Mouse (Mus musculus) midbrain, embryonic 16.5 days (tissue): ENCODE results near the gene Tasp1. TPM values are rescaled to one million over a fixed set of nuclear protein-coding genes. Genes with fewer than 3 reads are reported as not detected.

ENCODE experiments used
- ATAC-seq: fragments of 200-750 bp; cut with Nextera tagmentation; 2 replicates; pipeline ENCODE4 v1.8.0; 2017; ENCODE audit warnings: moderate TSS enrichment
- H3K27ac ChIP-seq: fragments of 300-500 bp; sonication (generic); 2 replicates; pipeline ENCODE4 v1.5.1; 2014; ENCODE audit warnings: mild to moderate bottlenecking, low read length, mixed read lengths
- H3K27me3 ChIP-seq: fragments of 300-500 bp; sonication (generic); 2 replicates; pipeline ENCODE4 v1.6.1; 2014; ENCODE audit warnings: low read depth, low read length, mixed read lengths; ENCODE audit not compliant: control insufficient read depth, insufficient read depth
- H3K36me3 ChIP-seq: fragments of 300-500 bp; sonication (generic); 2 replicates; pipeline ENCODE4 v1.6.1; 2014; ENCODE audit warnings: mild to moderate bottlenecking, low read length, moderate library complexity, mixed read lengths; ENCODE audit not compliant: control insufficient read depth, insufficient read depth
- H3K4me1 ChIP-seq: fragments of 300-500 bp; sonication (generic); 2 replicates; pipeline ENCODE4 v1.6.1; 2014; ENCODE audit warnings: mild to moderate bottlenecking, low read length, mixed read lengths; ENCODE audit not compliant: control insufficient read depth, insufficient read depth
- H3K4me2 ChIP-seq: fragments of 300-500 bp; sonication (generic); 2 replicates; pipeline ENCODE4 v1.6.1; 2014; ENCODE audit warnings: mild to moderate bottlenecking, low read length, mixed read lengths
- H3K4me3 ChIP-seq: fragments of 300-500 bp; sonication (generic); 2 replicates; pipeline ENCODE4 v1.5.1; 2014; ENCODE audit warnings: low read depth, mild to moderate bottlenecking, low read length, moderate library complexity, mixed read lengths
- H3K9ac ChIP-seq: fragments of 300-500 bp; sonication (generic); 2 replicates; pipeline ENCODE4 v1.6.1; 2014; ENCODE audit warnings: low read depth, low read length, mixed read lengths
- H3K9me3 ChIP-seq: fragments of 300-500 bp; sonication (generic); replicated peaks from 2 replicates; pipeline ENCODE4 v1.6.1; 2014; ENCODE audit warnings: mild to moderate bottlenecking, low read length, mixed read lengths; ENCODE audit not compliant: control insufficient read depth, poor library complexity, severe bottlenecking
- WGBS: fragments of 180-500 bp; shearing (Covaris S2); extraction: QIAGEN DNeasy Blood & Tissue Kit; methylation state at CpG from one replicate; pipeline ENCODE4 v1.1.7; 2014; 5-methylcytosine and 5-hydroxymethylcytosine counted together
- polyA plus RNA-seq: library from polyadenylated mRNA; unstranded; fragments of >200 nt; fragmentation: Nextera tagmentation; extraction: Ambion mirVana; gene quantifications from 2 replicates; pipeline ENCODE4 v1.2.1, GENCODE M21; 2015

The Tasp1 gene
- polyA plus RNA-seq, 1 experiment from 2014 or later = 24.4 TPM

DNA sequence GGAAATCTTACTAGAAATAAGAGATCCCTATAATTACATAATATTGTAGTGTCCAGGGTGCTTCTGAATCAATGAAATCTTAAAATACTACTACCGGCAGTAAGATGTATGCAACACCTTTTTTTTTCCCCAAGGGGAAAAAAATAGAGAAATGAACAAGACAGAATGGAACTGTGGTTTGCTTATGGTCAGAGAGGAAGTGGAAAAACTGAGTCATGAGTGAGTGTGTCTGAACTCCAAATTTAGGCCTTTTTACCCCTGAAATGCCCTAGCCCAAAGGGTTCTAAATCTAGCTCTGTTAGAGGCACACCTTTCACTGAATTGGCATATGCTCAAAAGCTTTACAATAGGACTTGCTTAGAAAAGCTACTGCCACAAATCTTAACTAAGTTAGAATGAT lies 225.2 kb downstream of the Tasp1 start:
- WGBS = 67% methylated on average over 1 of the region's 1 CpGs
- Histone ChIP-seq H3K27ac (no peak overlapping the region), H3K9me3 (no peaks in the 10 kb centered on the region), H3K9ac (no peak overlapping the region), H3K27me3 (no peaks in the 10 kb centered on the region), H3K36me3 (no peaks in the 10 kb centered on the region), H3K4me3 (no peak overlapping the region), H3K4me2 (no peak overlapping the region), H3K4me1 (no peaks in the 10 kb centered on the region)
- no peak for ATAC-seq

DNA sequence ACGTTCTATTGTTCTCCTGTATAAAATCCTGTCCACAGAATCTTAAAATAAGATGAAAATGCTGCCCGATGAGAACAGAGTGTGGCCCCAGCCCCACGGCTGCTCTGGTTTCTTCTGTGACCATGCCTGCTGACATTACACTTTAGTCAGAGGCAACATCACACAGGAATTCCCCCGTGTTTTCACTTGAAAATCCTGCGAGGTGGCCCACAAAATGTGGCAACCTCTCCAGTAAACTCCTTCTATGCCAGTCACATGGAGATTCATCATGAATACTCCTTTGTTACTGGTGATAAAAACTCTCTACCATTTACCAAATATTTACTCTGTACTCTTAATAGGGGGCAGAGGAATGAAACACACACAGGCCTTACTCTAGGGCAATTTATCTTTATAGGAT lies 225.7 kb downstream of the Tasp1 start:
- Histone ChIP-seq H3K4me2 (no peak overlapping the region), H3K36me3 (no peaks in the 10 kb centered on the region), H3K27ac (no peak overlapping the region), H3K9ac (no peak overlapping the region), H3K9me3 (no peaks in the 10 kb centered on the region), H3K27me3 (no peaks in the 10 kb centered on the region), H3K4me3 (no peak overlapping the region), H3K4me1 (no peaks in the 10 kb centered on the region)
- WGBS = 62% methylated on average over 5 of the region's 5 CpGs
- no peak for ATAC-seq

DNA sequence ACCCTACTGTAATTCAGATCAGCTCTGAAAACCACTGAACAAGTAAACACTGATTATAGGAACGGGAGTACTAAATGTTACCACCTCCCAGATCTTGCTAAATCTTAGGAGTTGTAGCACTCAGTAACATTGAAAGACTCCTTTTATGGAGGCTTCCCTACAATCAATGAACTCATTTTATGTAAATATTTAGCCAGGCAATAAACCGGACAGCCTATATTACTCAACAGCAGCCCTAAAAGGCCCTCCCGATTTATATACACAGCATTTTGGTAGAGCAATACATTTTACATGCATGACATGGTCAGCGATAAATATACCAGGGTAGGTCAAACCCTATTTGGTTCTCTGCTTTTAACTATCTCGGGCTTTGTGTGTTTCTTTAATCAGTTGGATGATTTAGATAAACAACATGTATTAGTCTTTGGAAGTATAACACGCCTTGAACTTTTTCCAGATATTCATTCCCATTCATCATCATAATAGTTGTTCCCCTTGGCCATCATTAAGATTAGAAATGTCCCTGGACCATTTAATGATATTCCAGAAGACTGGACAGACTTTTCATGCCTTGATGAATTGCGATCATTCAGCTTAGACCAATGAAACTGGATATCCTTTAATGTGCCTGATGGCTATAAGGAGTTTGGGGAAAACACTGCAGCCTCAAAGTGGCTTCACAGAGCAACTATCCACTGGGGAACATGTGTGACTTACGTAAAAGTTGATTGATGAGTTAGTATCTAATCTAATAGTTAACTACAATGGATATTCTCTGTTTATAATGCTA lies 244.8 kb downstream of the Tasp1 start:
- H3K36me3 ChIP-seq = no peaks in the 10 kb centered on the region
- no peak overlapping the region for H3K27ac ChIP-seq
- no peaks in the 10 kb centered on the region for H3K9me3 ChIP-seq
- no peaks in the 10 kb centered on the region for H3K4me1 ChIP-seq
- H3K4me3 ChIP-seq = no peak overlapping the region
- H3K27me3 ChIP-seq = no peaks in the 10 kb centered on the region
- H3K4me2 ChIP-seq = no peak overlapping the region
- 91% methylated on average over 8 of the region's 8 CpGs for WGBS
- no peak for ATAC-seq
- H3K9ac ChIP-seq = no peak overlapping the region

DNA sequence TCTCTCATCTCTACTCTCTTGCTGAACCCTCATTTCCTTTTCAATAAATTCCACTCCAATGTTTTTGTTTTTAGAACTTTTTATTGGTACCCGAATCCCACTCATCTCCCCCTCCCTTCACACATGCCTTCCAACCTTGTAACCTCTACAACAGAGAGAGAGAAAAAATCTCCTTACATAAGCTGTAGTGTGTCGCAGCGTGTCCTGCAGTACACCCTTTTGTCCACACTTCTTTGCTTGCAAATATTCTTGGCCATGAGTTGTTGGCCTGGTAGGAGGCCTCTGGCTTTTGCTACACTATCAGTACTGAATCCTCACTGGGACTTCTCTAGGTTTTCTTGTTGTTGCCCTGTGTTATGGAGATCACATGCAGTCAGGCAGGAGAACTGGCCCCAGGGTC lies 249.3 kb downstream of the Tasp1 start:
- Histone ChIP-seq H3K9ac (no peak overlapping the region), H3K27ac (no peak overlapping the region), H3K9me3 (no peaks in the 10 kb centered on the region), H3K4me2 (no peak overlapping the region), H3K4me1 (no peaks in the 10 kb centered on the region), H3K27me3 (no peaks in the 10 kb centered on the region), H3K36me3 (no peaks in the 10 kb centered on the region), H3K4me3 (no peak overlapping the region)
- no peak for ATAC-seq
- WGBS = 81% methylated on average over 3 of the region's 3 CpGs

DNA sequence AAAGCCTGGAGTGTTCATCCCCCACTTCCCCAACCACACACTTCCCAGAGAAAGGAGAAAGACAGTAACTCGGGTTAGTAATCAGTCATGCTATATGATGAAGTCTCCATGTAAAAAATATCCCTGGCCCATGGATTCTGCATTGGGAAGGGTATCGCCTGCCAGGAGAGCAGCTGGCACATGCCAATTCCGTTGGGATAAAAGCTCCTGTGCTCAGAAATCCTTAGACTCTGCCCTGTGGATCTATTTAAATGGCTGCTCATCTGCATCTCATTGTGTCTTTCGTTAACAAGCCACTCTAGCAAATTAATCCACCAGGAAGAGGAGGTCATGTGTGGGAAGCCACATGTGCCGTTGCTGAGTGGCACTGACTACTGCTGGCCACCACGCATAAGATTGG lies 258.7 kb downstream of the Tasp1 start:
- no peak overlapping the region for H3K9ac ChIP-seq
- ATAC-seq = no peak
- H3K4me1 ChIP-seq = no peaks in the 10 kb centered on the region
- H3K27ac ChIP-seq = no peak overlapping the region
- 76% methylated on average over 6 of the region's 6 CpGs for WGBS
- no peaks in the 10 kb centered on the region for H3K27me3 ChIP-seq
- H3K4me2 ChIP-seq = no peak overlapping the region
- H3K4me3 ChIP-seq = no peak overlapping the region
- no peaks in the 10 kb centered on the region for H3K36me3 ChIP-seq
- H3K9me3 ChIP-seq = no peaks in the 10 kb centered on the region

DNA sequence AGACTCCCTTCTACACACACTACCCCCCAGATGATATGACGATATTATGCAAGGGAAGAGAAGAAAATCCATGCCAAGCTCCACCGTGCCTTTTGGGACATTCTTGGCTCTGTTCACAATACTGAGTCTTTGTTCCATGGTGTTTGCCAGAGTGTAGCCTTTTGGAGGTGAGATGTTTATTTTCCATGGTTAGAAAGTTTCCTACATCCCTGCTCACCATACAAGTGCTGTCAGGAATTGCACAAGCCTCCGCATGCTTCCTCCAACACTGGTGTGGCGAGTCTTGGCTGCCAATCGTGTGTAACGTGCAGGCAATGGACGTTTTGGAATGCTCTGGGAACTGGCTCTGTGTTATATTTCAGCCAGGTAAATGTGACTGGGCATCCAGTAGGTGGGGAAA lies 262.6 kb downstream of the Tasp1 start:
- no peaks in the 10 kb centered on the region for H3K4me1 ChIP-seq
- no peak overlapping the region for H3K4me3 ChIP-seq
- WGBS = 81% methylated on average over 7 of the region's 7 CpGs
- no peak overlapping the region for H3K9ac ChIP-seq
- no peak overlapping the region for H3K27ac ChIP-seq
- H3K36me3 ChIP-seq = no peaks in the 10 kb centered on the region
- no peaks in the 10 kb centered on the region for H3K9me3 ChIP-seq
- H3K27me3 ChIP-seq = no peaks in the 10 kb centered on the region
- no peak for ATAC-seq
- H3K4me2 ChIP-seq = no peak overlapping the region

DNA sequence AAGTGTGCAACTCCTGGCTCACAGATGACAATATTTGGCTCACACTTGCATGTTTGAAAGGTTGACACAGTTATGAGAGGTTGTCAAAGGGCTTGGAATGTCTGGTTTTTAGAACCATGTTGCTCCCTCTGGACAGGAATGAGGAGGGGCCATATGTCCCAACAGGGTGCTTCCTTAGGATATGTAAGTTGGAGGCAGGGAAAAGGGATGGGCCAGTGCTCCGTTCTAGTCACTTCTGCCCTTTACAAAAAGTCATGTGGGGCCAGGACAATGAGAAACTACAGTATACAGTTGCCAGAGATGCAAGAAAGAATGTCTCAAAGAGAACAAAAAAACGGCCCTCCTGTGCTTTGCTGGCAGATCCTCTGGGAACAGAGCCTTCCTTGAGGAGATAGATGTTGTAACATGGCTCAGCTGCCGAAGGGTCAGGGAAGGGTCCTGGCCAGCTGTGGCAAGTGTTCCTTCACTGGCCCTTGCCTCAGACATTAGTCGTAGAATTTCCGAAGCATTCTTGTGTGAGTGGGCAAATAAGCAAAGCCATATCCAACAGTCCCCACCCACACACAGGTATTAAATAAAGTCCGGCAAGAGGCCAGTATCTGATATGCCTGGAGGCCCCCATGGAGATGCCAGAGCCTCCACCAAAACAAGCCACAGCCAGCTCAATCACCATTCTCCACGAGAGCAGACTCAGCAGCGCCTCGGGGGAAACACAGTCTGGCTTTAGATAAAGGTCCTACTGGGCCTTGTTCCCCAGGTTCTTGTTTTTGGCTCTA lies 274.1 kb downstream of the Tasp1 start:
- ATAC-seq = no peak
- Histone ChIP-seq H3K27ac (no peak overlapping the region), H3K4me1 (no peaks in the 10 kb centered on the region), H3K27me3 (no peaks in the 10 kb centered on the region), H3K4me3 (no peak overlapping the region), H3K4me2 (no peak overlapping the region), H3K9me3 (no peaks in the 10 kb centered on the region), H3K9ac (no peak overlapping the region), H3K36me3 (no peaks in the 10 kb centered on the region)
- 84% methylated on average over 9 of the region's 9 CpGs for WGBS

DNA sequence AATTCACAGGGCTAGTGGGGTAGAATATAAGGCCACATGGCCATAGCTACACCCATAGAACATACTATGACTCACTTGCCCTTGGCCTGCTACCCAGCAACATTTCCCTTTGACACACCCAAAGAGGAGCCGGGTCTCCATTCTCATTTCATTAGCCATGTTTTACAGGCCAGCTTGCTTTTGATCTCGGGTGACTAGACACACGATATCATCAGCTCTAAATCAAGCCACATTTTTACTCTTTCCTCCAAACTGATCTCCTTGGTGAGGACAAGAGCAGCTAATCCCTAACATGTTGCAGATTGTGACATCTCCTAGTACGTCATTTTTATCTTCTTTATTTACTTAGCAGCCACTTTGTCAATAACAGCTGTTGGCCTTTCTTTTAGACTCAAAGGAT lies 277.9 kb downstream of the Tasp1 start:
- WGBS = 85% methylated on average over 4 of the region's 4 CpGs
- Histone ChIP-seq H3K36me3 (no peaks in the 10 kb centered on the region), H3K9me3 (no peaks in the 10 kb centered on the region), H3K4me1 (no peaks in the 10 kb centered on the region), H3K4me2 (no peak overlapping the region), H3K27me3 (no peaks in the 10 kb centered on the region), H3K27ac (no peak overlapping the region), H3K4me3 (no peak overlapping the region), H3K9ac (no peak overlapping the region)
- ATAC-seq = no peak

DNA sequence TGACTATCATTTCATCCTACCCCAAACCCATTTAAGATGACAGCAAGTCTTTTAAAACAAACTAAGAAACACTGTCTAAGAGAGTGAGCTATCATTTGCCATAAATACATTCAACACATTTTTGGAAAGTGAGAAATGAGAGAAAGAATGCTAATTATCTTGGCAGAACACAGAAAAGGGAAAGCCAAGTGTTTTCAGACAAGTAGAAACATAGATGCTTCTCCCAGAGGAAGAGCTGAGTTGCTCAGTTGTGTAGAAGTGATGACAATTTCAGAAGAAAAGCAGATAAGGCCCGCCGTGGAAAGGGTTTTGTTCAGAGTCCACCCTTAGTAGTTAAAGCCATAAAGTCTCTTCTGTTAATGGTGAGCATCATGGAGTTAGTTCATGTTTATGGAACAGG lies 281.7 kb downstream of the Tasp1 start:
- Histone ChIP-seq H3K4me2 (no peak overlapping the region), H3K9ac (no peak overlapping the region), H3K27me3 (no peaks in the 10 kb centered on the region), H3K9me3 (no peaks in the 10 kb centered on the region), H3K36me3 (no peaks in the 10 kb centered on the region), H3K27ac (no peak overlapping the region), H3K4me3 (no peak overlapping the region), H3K4me1 (no peaks in the 10 kb centered on the region)
- ATAC-seq = no peak
- 97% methylated on average over 2 of the region's 2 CpGs for WGBS
